Mouse (Mus musculus) ovary, postnatal 36 days (tissue): Measurements from ENCODE around the gene Mcfd2.

Experiments
- DNase-seq: peaks from one replicate; pipeline ENCODE4 v3.0.0; 2022; ENCODE audit warnings: low spot score, mixed read lengths

Gene Mcfd2

DNA sequence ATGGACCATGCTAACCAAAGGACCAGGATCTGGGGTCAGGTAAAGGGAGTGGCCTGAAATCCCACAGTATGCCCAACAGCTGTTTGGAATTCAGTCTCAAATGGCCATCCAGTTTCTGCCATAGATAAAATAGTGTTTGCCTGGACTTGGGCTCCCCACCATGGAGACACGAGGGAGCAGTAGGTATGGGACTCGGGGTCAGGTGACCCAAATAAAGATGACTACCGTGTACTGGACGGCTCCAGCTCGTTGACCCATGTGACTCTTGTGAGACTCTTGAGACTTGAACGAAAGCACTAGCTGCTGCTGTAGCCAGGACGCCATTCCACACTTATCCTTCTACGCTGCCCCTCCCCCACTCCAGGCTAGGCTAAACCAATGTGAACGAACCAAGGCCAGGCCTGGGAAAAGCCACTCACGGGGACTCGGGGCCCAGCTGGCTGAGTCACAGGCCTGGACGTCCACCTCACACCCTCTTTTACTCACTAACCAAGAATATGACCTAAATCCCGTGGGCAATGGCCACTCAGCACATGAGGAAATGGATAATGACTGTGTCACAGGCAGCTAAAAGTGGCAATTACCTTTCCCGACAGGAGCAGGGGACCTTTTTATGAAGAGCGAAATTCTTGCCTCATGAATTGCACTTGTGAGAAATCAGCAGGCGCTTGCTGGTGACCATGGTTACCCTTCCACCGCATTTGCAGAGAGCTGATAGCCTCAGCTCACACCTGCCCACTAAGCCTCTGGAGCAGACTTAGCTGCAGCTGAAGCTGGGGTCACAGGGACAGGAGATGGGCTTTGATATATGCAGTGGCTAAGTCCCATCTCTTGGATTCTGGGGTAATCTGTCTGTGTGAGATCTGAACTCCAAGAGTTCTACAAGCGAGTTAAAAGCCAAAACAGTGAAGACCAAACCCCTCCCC is 28.7 kb downstream of the Mcfd2 start:
- no peak for DNase-seq

DNA sequence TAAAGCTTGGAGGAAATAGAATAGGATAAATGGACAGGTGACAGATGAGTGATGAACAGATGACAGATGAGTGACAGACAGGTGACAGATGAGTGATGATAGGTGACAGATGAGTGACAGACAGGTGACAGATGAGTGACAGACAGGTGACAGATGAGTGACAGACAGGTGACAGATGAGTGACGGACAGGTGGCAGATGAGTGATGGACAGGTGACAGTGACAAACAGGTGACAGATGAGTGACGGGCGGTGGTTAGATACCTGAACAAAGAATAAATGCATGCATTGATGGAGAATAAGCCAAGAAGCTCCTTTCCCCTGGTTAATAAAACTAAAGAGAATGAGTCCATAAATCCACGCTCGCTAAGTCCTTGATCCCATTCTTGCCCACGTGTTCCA is 30.7 kb downstream of the Mcfd2 start:
- no peak for DNase-seq

DNA sequence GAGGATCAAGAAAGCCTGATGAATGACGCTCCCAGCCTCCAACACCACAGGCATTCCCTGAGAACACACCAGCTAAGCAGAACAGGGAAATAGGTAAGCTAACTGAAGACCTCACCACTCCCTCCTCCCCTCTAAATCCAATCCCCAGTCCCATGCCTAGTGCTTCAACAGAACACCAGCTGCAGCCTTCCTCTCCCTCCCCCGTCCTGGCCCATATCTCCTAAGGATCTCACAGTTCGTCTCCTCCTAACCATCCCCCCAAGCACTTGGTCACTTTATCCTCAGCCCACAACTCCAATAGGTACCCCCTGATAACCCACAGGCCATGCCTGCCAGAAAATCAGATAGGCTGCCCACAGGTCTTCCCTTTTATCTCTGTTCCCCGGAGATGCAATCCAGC is 37.9 kb downstream of the Mcfd2 start:
- DNase-seq: no peak

DNA sequence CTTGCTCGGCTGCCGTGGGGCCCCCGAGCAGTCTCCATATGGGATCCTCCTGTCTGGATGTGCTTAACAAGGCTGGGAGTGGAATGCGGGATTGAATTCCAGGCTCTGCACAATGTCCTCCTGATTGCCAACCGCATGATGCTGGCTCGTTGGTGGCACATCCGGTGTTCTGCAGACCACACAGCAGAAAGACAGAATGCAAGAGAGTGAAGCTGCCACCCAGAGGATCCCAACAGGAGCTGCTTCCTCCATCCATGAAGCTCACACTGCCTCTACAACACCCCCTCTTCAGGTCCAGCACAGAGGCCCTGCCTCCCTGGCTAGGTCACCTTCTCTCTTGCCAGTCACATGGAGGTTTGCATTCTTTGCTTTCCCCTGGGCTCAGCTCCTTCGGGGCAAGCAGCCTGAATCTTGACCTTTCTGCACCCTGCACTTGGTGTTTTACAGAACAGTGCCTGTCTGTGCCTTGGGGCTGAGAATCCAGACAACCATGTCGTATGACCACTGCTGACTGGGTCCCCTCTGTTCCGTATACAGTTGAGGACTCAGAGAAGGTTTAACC is 39.6 kb downstream of the Mcfd2 start:
- DNase-seq: no peak

DNA sequence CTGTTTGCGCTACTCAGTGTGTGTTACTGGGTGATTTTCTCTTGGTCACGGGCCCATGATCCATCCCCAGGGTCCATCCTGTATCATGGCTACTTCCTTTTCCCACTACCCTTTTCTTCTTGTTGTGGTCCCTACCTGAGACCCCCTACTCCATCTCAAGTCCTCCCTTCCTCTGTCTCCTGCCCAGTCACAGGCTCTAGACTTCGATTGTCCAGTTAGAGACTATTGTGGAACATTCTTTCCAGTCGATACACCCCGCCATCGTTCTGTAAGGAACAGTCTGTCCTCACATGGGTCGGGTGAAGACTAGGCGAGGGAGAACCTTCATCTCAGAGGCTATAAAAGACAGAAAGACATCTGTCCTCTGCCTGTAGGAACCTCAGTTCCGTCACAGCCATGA is 40.4 kb downstream of the Mcfd2 start:
- no peak for DNase-seq

DNA sequence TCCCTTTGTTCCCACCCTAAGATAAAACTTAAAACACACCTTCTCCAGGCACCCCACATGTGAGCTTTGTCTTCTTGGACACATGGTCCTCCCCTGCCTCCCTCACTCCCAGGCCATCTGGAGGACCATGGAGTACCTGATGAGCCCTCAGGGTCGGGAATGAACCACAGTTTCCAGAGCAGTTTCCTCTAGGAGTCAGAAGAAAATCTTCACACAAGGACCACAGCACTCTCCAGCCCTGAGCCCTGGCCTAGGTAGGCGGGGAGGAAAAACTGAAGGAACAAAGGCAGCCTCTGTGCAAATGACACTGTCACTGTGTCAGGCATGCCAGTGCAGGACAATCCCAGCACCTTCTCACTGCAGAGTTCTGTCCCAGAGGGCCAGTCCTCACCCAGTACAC is 41.3 kb downstream of the Mcfd2 start:
- no peak for DNase-seq

DNA sequence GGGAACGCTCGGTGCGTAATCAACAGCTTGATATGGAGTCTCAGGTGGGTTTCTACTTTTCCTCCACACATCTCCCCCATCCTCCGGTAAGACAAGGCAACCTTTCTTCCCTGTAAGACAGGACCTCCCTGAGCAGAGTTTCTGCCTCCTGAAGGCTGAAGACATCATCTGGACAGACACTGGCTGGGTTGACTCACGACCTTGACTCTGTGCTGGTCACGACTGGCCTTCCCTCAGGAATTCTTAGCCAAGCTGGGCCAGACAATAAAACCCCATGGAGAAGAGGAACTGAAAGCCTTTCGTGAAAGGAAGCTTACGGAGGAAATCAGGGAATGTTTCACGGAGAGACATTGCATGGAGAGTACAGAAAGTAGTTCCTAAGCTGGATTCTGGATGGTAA is 46.3 kb downstream of the Mcfd2 start:
- no peak for DNase-seq

DNA sequence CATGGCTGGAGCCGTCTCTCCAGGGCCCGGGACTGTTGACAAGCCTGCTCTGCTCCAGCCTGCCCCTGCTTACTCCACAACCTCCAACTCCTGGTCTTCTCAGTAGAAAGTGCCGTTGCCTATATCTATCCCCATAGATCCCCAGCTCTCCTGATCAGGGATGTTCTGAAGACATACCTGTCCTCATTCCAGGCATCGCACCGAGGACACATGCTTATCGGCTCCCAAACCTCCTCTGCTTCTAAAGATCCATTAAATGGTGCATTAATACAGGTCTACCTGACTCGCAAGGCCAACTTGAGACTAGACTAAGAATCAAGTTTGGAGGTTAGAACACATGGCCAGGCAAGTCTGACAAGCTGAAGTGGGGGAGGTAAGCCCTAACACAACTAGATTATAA is 51.2 kb downstream of the Mcfd2 start:
- DNase-seq: no peak

DNA sequence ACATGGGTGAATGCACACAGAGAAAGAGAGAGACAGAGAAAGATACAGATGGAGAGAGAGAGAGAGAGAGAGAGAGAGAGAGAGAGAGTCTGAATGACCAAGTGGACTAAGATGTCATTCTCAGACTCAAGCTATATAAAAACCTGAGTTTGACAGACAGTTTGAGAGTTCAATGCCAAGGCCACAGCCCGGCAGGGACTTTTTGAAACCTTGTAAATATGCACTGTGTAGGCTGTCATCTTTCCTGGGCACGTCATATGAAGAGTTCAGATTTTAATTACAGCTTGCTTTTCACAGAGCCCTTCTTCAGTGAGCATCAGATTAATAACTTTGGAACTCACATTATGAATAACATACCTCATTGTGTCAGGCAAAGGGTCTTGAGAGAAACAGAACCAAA is 55.2 kb downstream of the Mcfd2 start:
- DNase-seq: no peak

DNA sequence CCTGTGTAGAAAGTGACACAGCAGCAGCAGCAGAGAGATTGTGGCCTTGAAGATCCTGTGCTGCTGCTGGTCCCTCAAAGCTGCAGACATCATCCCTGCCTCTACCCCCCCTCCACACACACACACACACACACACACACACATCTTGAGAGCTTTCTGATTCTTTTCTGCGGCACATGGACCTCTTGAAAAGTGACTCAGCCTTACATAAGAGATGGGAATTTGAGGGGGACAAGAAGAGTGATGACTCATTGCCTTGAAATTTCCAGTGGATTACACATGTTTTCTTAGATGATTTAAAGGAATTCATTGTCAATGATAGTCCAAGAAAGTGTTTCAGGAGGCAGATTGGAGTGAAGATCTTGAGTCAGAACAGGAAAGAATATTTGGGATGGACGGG is 58.9 kb downstream of the Mcfd2 start:
- no peak for DNase-seq
